Mouse (Mus musculus) midbrain, postnatal 0 days (tissue): ENCODE measurements around the gene Tsc22d2. TPM values are rescaled to one million over a fixed set of nuclear protein-coding genes. Genes with fewer than 3 reads are reported as not detected.

Source experiments
- ATAC-seq: fragments of 200-750 bp; cut with Nextera tagmentation; 2 replicates; pipeline ENCODE4 v1.8.0; 2017; ENCODE audit warnings: moderate number of reproducible peaks, mild to moderate bottlenecking, moderate TSS enrichment, moderate library complexity; ENCODE audit not compliant: low FRiP score
- DNase-seq: peaks from one replicate; pipeline ENCODE4 v3.0.0-alpha.2; 2015; ENCODE audit warnings: low spot score
- H3K27ac ChIP-seq: fragments of 300-500 bp; sonication (generic); 2 replicates; pipeline ENCODE4 v1.5.1; 2014; ENCODE audit warnings: low read depth, mild to moderate bottlenecking, low read length, mixed read lengths
- H3K27me3 ChIP-seq: fragments of 300-500 bp; sonication (generic); 2 replicates; pipeline ENCODE4 v1.6.1; 2014; ENCODE audit warnings: low read length, control low read depth, mixed read lengths; ENCODE audit not compliant: insufficient read depth
- H3K36me3 ChIP-seq: fragments of 300-500 bp; sonication (generic); 2 replicates; pipeline ENCODE4 v1.6.1; 2014; ENCODE audit warnings: low read length, control low read depth, mixed read lengths; ENCODE audit not compliant: insufficient read depth
- H3K4me1 ChIP-seq: fragments of 300-500 bp; sonication (generic); 2 replicates; pipeline ENCODE4 v1.6.1; 2014; ENCODE audit warnings: mild to moderate bottlenecking, control low read depth, antibody characterized with exemption, low read length, mixed read lengths; ENCODE audit not compliant: insufficient read depth
- H3K4me2 ChIP-seq: fragments of 300-500 bp; sonication (generic); 2 replicates; pipeline ENCODE4 v1.6.1; 2014; ENCODE audit warnings: low read depth, mild to moderate bottlenecking, low read length, mixed read lengths; ENCODE audit not compliant: poor library complexity, severe bottlenecking
- H3K4me3 ChIP-seq: fragments of 300-500 bp; sonication (generic); 2 replicates; pipeline ENCODE4 v1.5.1; 2014; ENCODE audit warnings: low read depth, mild to moderate bottlenecking, low read length, moderate library complexity
- H3K9ac ChIP-seq: fragments of 300-500 bp; sonication (generic); replicated peaks from 2 replicates; pipeline ENCODE4 v1.6.1; 2014; ENCODE audit warnings: mild to moderate bottlenecking, low read length, moderate library complexity, mixed read lengths; ENCODE audit not compliant: poor library complexity, severe bottlenecking
- H3K9me3 ChIP-seq: fragments of 300-500 bp; sonication (generic); 2 replicates; pipeline ENCODE4 v1.6.1; 2016; ENCODE audit warnings: low read length, control low read depth
- CTCF ChIP-seq: IDR thresholded peaks from 2 replicates; pipeline ENCODE4 v1.5.1; 2016; ENCODE audit warnings: antibody characterized with exemption, mild to moderate bottlenecking
- WGBS: fragments of 180-500 bp; shearing (Covaris S2); extraction: QIAGEN DNeasy Blood & Tissue Kit; methylation state at CpG from one replicate; pipeline ENCODE4 v1.1.7; 2014; 5-methylcytosine and 5-hydroxymethylcytosine counted together
- polyA plus RNA-seq: library from polyadenylated mRNA; unstranded; fragments of >200 nt; fragmentation: Nextera tagmentation; extraction: Ambion mirVana; gene quantifications from 2 replicates; pipeline ENCODE4 v1.2.1, GENCODE M21; 2015
- total RNA-seq: library from RNA; depleted of rRNA; stranded (reverse); fragments of >200 nt; gene quantifications from 2 replicates; pipeline ENCODE4 v1.2.3, GENCODE M21; 2014

Tsc22d2 gene
- total and polyA plus RNA-seq, 2 experiments from 2014 or later, result 11.7 to 40.3 TPM

GRCm38 (mm10) chr3:58376713-58377112 is 37.8 kb upstream of the Tsc22d2 start:
- Histone ChIP-seq H3K9me3 (no peaks in the 10 kb centered on the region), H3K4me2 (no peak overlapping the region), H3K27ac (no peak overlapping the region), H3K27me3 (no peaks in the 10 kb centered on the region), H3K36me3 (no peaks in the 10 kb centered on the region), H3K4me3 (no peak overlapping the region), H3K9ac (no peak overlapping the region), H3K4me1 (peaks cover under 1% of the 10 kb centered on the region; the same call in 1 of the 2 replicates)
- DNase-seq, result no peak
- WGBS, result 66% methylated on average over 3 of the region's 3 CpGs
- TF ChIP-seq CTCF, result no peak
- no peak for ATAC-seq

- Histone ChIP-seq H3K9me3 (no peaks in the 10 kb centered on the region), H3K4me3 (no peak overlapping the region), H3K27ac (no peak overlapping the region), H3K27me3 (no peaks in the 10 kb centered on the region), H3K9ac (no peak overlapping the region), H3K36me3 (no peaks in the 10 kb centered on the region), H3K4me1 (no peaks in the 10 kb centered on the region), H3K4me2 (no peak overlapping the region)
- no peak for TF ChIP-seq CTCF
- 52% methylated on average over 5 of the region's 5 CpGs for WGBS
- ATAC-seq, result no peak
- no peak for DNase-seq
Measured at GRCm38 (mm10) chr3:58377589-58378134, 36.9 kb upstream of the Tsc22d2 start.

GRCm38 (mm10) chr3:58382676-58383075 is 31.8 kb upstream of the Tsc22d2 start:
- Histone ChIP-seq H3K27me3 (no peaks in the 10 kb centered on the region), H3K4me3 (no peak overlapping the region), H3K36me3 (no peaks in the 10 kb centered on the region), H3K4me2 (no peak overlapping the region), H3K27ac (no peak overlapping the region), H3K4me1 (no peaks in the 10 kb centered on the region), H3K9me3 (no peaks in the 10 kb centered on the region), H3K9ac (no peak overlapping the region)
- WGBS, result 100% methylated on average over 1 of the region's 1 CpGs
- ATAC-seq, result no peak
- TF ChIP-seq CTCF, result no peak
- no peak for DNase-seq

- Histone ChIP-seq H3K4me2 (no peak overlapping the region), H3K27ac (no peak overlapping the region), H3K4me1 (no peaks in the 10 kb centered on the region), H3K4me3 (no peak overlapping the region), H3K9ac (no peak overlapping the region), H3K9me3 (no peaks in the 10 kb centered on the region), H3K27me3 (no peaks in the 10 kb centered on the region), H3K36me3 (no peaks in the 10 kb centered on the region)
- no peak for ATAC-seq
- TF ChIP-seq CTCF, result no peak
- DNase-seq, result no peak
- WGBS, result 43% methylated on average over 1 of the region's 1 CpGs
Measured at GRCm38 (mm10) chr3:58385060-58385459, 29.5 kb upstream of the Tsc22d2 start.

- Histone ChIP-seq H3K4me3 (no peak overlapping the region), H3K9ac (no peak overlapping the region), H3K36me3 (no peaks in the 10 kb centered on the region), H3K4me1 (no peaks in the 10 kb centered on the region), H3K4me2 (no peak overlapping the region), H3K27me3 (no peaks in the 10 kb centered on the region), H3K27ac (no peak overlapping the region), H3K9me3 (no peaks in the 10 kb centered on the region)
- TF ChIP-seq CTCF, result no peak
- no peak for DNase-seq
- no peak for ATAC-seq
- WGBS, result 90% methylated on average over 4 of the region's 4 CpGs
Measured at GRCm38 (mm10) chr3:58388731-58389130, 25.8 kb upstream of the Tsc22d2 start.

- no peak overlapping the region for H3K27ac ChIP-seq
- ATAC-seq (no peak), DNase-seq (no peak)
- no peak overlapping the region for H3K4me2 ChIP-seq
- WGBS, result 90% methylated on average over 5 of the region's 5 CpGs
- H3K4me3 ChIP-seq, result no peak overlapping the region
- TF ChIP-seq CTCF, result no peak
- no peaks in the 10 kb centered on the region for H3K27me3 ChIP-seq
- H3K9ac ChIP-seq, result no peak overlapping the region
- H3K4me1 ChIP-seq, result no peaks in the 10 kb centered on the region
- no peaks in the 10 kb centered on the region for H3K36me3 ChIP-seq
- H3K9me3 ChIP-seq, result no peaks in the 10 kb centered on the region
Measured at GRCm38 (mm10) chr3:58398541-58398940, 16.0 kb upstream of the Tsc22d2 start.
